Mouse (Mus musculus): ENCODE results near the gene Rftn2. TPM values are rescaled to one million over a fixed set of nuclear protein-coding genes. Genes with fewer than 3 reads are reported as not detected.

The Rftn2 gene
- polyA plus RNA-seq, 2 experiments: 24.3 to 27.0 TPM

GRCm38 (mm10) chr1:55123561-55123960, 103.0 kb downstream of the Rftn2 start:
- Histone ChIP-seq H3K9me3 (ENCODE audit: control insufficient read depth, low read length) (no peaks in the 10 kb centered on the region), H3K9ac (ENCODE audit: low read depth, low read length, severe bottlenecking) (no peak overlapping the region), H3K27me3 (ENCODE audit: control insufficient read depth, insufficient read depth, low read length) (no peaks in the 10 kb centered on the region), H3K4me1 (ENCODE audit: control insufficient read depth, insufficient read depth, low read length) (no peaks in the 10 kb centered on the region), H3K36me3 (ENCODE audit: control insufficient read depth, insufficient read depth, low read length) (no peaks in the 10 kb centered on the region), H3K4me2 (replicated peaks; ENCODE audit: low read depth, low read length, severe bottlenecking) (no peak overlapping the region), H3K27ac (replicated peaks; ENCODE audit: low read depth, low read length) (no peak overlapping the region), H3K4me3 (replicated peaks; ENCODE audit: low read length) (no peak overlapping the region)
- WGBS: 85% methylated on average over 2 of the region's 2 CpGs
- ATAC-seq (ENCODE audit: low FRiP score, low read depth) (no peak), DNase-seq (ENCODE audit: low spot score) (no peak)
- TF ChIP-seq POLR2A (IDR thresholded peaks at IDR 0.05; ENCODE audit: borderline replicate concordance, extremely low read depth, insufficient read depth, insufficient read length): no peak

- no peaks in the 10 kb centered on the region for H3K36me3 ChIP-seq (ENCODE audit: control insufficient read depth, insufficient read depth, low read length)
- no peak for ATAC-seq (ENCODE audit: low FRiP score, low read depth)
- H3K27ac ChIP-seq (replicated peaks; ENCODE audit: low read depth, low read length): no peak overlapping the region
- H3K4me2 ChIP-seq (replicated peaks; ENCODE audit: low read depth, low read length, severe bottlenecking): no peak overlapping the region
- no peaks in the 10 kb centered on the region for H3K27me3 ChIP-seq (ENCODE audit: control insufficient read depth, insufficient read depth, low read length)
- no peak overlapping the region for H3K4me3 ChIP-seq (replicated peaks; ENCODE audit: low read length)
- H3K4me1 ChIP-seq (ENCODE audit: control insufficient read depth, insufficient read depth, low read length): no peaks in the 10 kb centered on the region
- DNase-seq (ENCODE audit: low spot score): no peak
- H3K9me3 ChIP-seq (ENCODE audit: control insufficient read depth, low read length): no peaks in the 10 kb centered on the region
- no peak for TF ChIP-seq POLR2A (IDR thresholded peaks at IDR 0.05; ENCODE audit: borderline replicate concordance, extremely low read depth, insufficient read depth, insufficient read length)
- no peak overlapping the region for H3K9ac ChIP-seq (ENCODE audit: low read depth, low read length, severe bottlenecking)
- 93% methylated on average over 5 of the region's 5 CpGs for WGBS
Measured at GRCm38 (mm10) chr1:55123046-55123445, 103.5 kb downstream of the Rftn2 start.

Other genes with a start within 250 kb of the Rftn2 start
- gene Sf3b1, start 199.3 kb downstream of the Rftn2 start, polyA plus RNA-seq (2012; rRNA removed): 181 and 211 TPM in 2 replicates
- gene Sf3b1, start 199.3 kb downstream of the Rftn2 start, polyA plus RNA-seq (2014; fragmentation: Nextera tagmentation; extraction: Ambion mirVana): 313 and 324 TPM in 2 replicates
- gene Coq10b, start 174.0 kb downstream of the Rftn2 start, polyA plus RNA-seq (2012; rRNA removed): 12.2 and 13.0 TPM in 2 replicates
- 19.1 and 21.2 TPM in 2 replicates for gene Coq10b, start 174.0 kb downstream of the Rftn2 start, polyA plus RNA-seq (2014; fragmentation: Nextera tagmentation; extraction: Ambion mirVana)
- gene Hspe1, start 138.7 kb downstream of the Rftn2 start, polyA plus RNA-seq (2012; rRNA removed): 170 and 288 TPM in 2 replicates
- 345 and 381 TPM in 2 replicates for gene Hspe1, start 138.7 kb downstream of the Rftn2 start, polyA plus RNA-seq (2014; fragmentation: Nextera tagmentation; extraction: Ambion mirVana)
- gene Hspd1, start 138.5 kb downstream of the Rftn2 start, polyA plus RNA-seq (2012; rRNA removed): 98.9 and 161 TPM in 2 replicates
- gene Hspd1, start 138.5 kb downstream of the Rftn2 start, polyA plus RNA-seq (2014; fragmentation: Nextera tagmentation; extraction: Ambion mirVana): 231 and 252 TPM in 2 replicates
- 37.0 and 43.4 TPM in 2 replicates for gene Mob4, start 95.6 kb downstream of the Rftn2 start, polyA plus RNA-seq (2012; rRNA removed)
- 120 and 129 TPM in 2 replicates for gene Mob4, start 95.6 kb downstream of the Rftn2 start, polyA plus RNA-seq (2014; fragmentation: Nextera tagmentation; extraction: Ambion mirVana)
- 2.4 TPM in 2 replicates for gene Mars2, start 10.4 kb upstream of the Rftn2 start, polyA plus RNA-seq (2012; rRNA removed)
- 2.3 and 2.9 TPM in 2 replicates for gene Mars2, start 10.4 kb upstream of the Rftn2 start, polyA plus RNA-seq (2014; fragmentation: Nextera tagmentation; extraction: Ambion mirVana)
- 0.23 and 0.24 TPM in 2 replicates for gene Boll, start 136.7 kb upstream of the Rftn2 start, polyA plus RNA-seq (2012; rRNA removed)
- gene Boll, start 136.7 kb upstream of the Rftn2 start, polyA plus RNA-seq (2014; fragmentation: Nextera tagmentation; extraction: Ambion mirVana): 0.22 and 0.99 TPM in 2 replicates
- gene Plcl1, start 179.1 kb upstream of the Rftn2 start, polyA plus RNA-seq (2012; rRNA removed): 2.0 and 2.3 TPM in 2 replicates
- gene Plcl1, start 179.1 kb upstream of the Rftn2 start, polyA plus RNA-seq (2014; fragmentation: Nextera tagmentation; extraction: Ambion mirVana): 1.8 and 2.8 TPM in 2 replicates